Mouse (Mus musculus): ENCODE measurements around the gene Rtn4rl1. TPM values are rescaled to one million over a fixed set of nuclear protein-coding genes. Genes with fewer than 3 reads are reported as not detected.
A peak's percentile ranks its signal among the peaks of the same experiment; 100 is the strongest.

Gene Rtn4rl1
- polyA plus RNA-seq, 1 experiment from 2014 or later, result 3.6 TPM

- H3K4me2 ChIP-seq, result no peak overlapping the region
- H3K36me3 ChIP-seq, result peaks cover 48% of the 10 kb centered on the region
- 21% methylated on average over 2 of the region's 2 CpGs for WGBS
- no peak overlapping the region for H3K9ac ChIP-seq
- no peaks in the 10 kb centered on the region for H3K27me3 ChIP-seq
- no peaks in the 10 kb centered on the region for H3K9me3 ChIP-seq (replicated peaks)
- ATAC-seq (replicated peaks; ENCODE audit: low FRiP score), result no peak
- H3K4me3 ChIP-seq (replicated peaks), result no peak overlapping the region
- peak overlapping the region; percentile 81 for H3K27ac ChIP-seq
- H3K4me1 ChIP-seq, result peaks cover 67% of the 10 kb centered on the region
Measured at GRCm38 (mm10) chr11:75157901-75158300, 35.7 kb upstream of the Rtn4rl1 start.

DNA sequence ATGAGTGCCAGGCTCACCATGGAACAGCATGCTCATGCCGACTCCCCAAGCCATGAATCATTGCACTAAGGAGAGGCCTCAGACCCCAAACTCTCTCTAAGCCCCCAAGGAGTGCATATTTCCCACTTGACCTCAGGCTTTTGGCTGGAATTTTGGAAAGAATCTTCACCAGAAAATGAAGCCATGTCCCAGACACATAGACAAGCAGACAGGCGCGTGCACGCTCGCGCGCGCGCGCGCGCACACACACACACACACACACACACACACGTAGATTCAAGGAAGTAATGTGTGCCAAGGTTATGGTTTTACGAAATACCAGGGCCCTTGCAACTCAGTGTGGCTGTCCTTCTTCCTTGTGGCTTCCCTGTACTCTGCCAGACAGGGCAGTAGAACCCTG lies 35.2 kb upstream of the Rtn4rl1 start:
- H3K4me3 ChIP-seq (replicated peaks), result no peak overlapping the region
- no peaks in the 10 kb centered on the region for H3K9me3 ChIP-seq (replicated peaks)
- peaks cover 49% of the 10 kb centered on the region for H3K36me3 ChIP-seq
- no peak overlapping the region for H3K9ac ChIP-seq
- no peak for ATAC-seq (replicated peaks; ENCODE audit: low FRiP score)
- peaks cover 67% of the 10 kb centered on the region for H3K4me1 ChIP-seq
- peak overlapping the region; percentile 81 for H3K27ac ChIP-seq
- H3K27me3 ChIP-seq, result no peaks in the 10 kb centered on the region
- WGBS, result 83% methylated on average over 14 of the region's 14 CpGs
- no peak overlapping the region for H3K4me2 ChIP-seq

DNA sequence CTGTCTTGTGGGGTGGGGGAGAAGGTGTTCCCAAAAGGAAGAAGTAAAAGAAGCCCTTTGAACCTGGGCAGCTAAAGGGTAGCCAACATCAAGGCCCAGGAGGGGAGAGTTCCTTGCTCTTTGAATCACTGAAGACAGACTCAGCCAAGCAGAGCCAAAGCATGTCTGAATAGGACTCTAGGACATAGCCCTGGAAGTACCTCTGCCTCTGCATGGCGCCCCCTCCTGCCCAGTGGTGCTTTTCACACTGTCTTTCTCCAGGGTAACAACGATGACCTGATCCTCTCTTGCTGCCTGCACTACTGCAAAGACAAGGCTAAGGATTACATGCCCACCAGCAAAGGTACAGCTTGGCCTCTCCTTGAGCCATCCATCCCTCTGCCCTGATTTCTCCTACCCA lies 34.0 kb upstream of the Rtn4rl1 start:
- Histone ChIP-seq H3K4me1 (peaks cover 60% of the 10 kb centered on the region), H3K9me3 (replicated peaks) (no peaks in the 10 kb centered on the region), H3K27ac (peak overlapping the region; percentile 81), H3K4me2 (no peak overlapping the region), H3K9ac (no peak overlapping the region), H3K4me3 (replicated peaks) (no peak overlapping the region), H3K36me3 (peaks cover 60% of the 10 kb centered on the region), H3K27me3 (peaks cover 9% of the 10 kb centered on the region)
- 63% methylated on average over 2 of the region's 2 CpGs for WGBS
- no peak for ATAC-seq (replicated peaks; ENCODE audit: low FRiP score)

DNA sequence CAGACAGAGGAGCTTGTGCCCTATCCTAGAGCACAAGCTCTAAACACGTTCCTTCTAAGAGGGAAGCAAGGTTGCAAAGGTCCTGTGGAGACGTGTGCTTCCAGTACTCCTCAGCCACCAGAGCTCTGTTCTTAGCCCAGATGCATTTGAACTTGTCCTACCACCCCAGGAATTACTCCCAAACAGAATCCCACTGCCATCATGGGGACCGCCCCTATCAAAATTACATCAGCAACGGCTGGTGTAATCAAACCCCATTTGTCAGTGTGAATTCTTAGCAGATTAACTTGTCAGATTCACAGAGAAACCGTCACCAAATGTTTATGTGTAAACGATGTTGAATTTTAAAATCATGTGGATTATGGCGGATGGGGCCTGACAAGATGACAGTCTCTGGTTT lies 32.6 kb upstream of the Rtn4rl1 start:
- Histone ChIP-seq H3K27ac (peak overlapping the region; percentile 95), H3K27me3 (peaks cover 23% of the 10 kb centered on the region), H3K4me2 (no peak overlapping the region), H3K9me3 (replicated peaks) (no peaks in the 10 kb centered on the region), H3K4me3 (replicated peaks) (no peak overlapping the region), H3K9ac (no peak overlapping the region), H3K4me1 (peaks cover 73% of the 10 kb centered on the region), H3K36me3 (peaks cover 66% of the 10 kb centered on the region)
- ATAC-seq (replicated peaks; ENCODE audit: low FRiP score), result no peak
- 73% methylated on average over 7 of the region's 7 CpGs for WGBS

- ATAC-seq (replicated peaks; ENCODE audit: low FRiP score), result no peak
Measured at GRCm38 (mm10) chr11:75161417-75162008, 32.1 kb upstream of the Rtn4rl1 start.

GRCm38 (mm10) chr11:75162591-75163080 lies 30.9 kb upstream of the Rtn4rl1 start:
- H3K9ac ChIP-seq, result no peak overlapping the region
- peaks cover 39% of the 10 kb centered on the region for H3K27me3 ChIP-seq
- H3K36me3 ChIP-seq, result peaks cover 68% of the 10 kb centered on the region
- H3K4me2 ChIP-seq, result peak overlapping the region; percentile 94
- peak overlapping the region; percentile 95 for H3K27ac ChIP-seq
- H3K4me1 ChIP-seq, result peaks cover 75% of the 10 kb centered on the region
- 0 out of 2 replicates have a peak overlapping the region, but pooled peaks have one; percentile 2 for H3K4me3 ChIP-seq (replicated peaks)
- 76% methylated on average over 12 of the region's 12 CpGs for WGBS
- ATAC-seq (replicated peaks; ENCODE audit: low FRiP score), result no peak
- no peaks in the 10 kb centered on the region for H3K9me3 ChIP-seq (replicated peaks)

More at GRCm38 (mm10) chr11:75161417-75162008, 32.1 kb upstream of the Rtn4rl1 start:
- no peak overlapping the region for H3K4me3 ChIP-seq (replicated peaks)
- no peak overlapping the region for H3K4me2 ChIP-seq
- H3K27ac ChIP-seq, result peak overlapping the region; percentile 95
- H3K27me3 ChIP-seq, result peaks cover 28% of the 10 kb centered on the region
- peaks cover 67% of the 10 kb centered on the region for H3K36me3 ChIP-seq
- H3K9ac ChIP-seq, result no peak overlapping the region
- peaks cover 73% of the 10 kb centered on the region for H3K4me1 ChIP-seq
- 59% methylated on average over 4 of the region's 4 CpGs for WGBS
- H3K9me3 ChIP-seq (replicated peaks), result no peaks in the 10 kb centered on the region

GRCm38 (mm10) chr11:75163379-75163778 lies 30.2 kb upstream of the Rtn4rl1 start:
- Histone ChIP-seq H3K4me3 (replicated peaks) (peak overlapping the region; percentile 2; the same call in 1 of the 2 replicates), H3K36me3 (peaks cover 68% of the 10 kb centered on the region), H3K27ac (peak overlapping the region; percentile 95), H3K9me3 (replicated peaks) (no peaks in the 10 kb centered on the region), H3K4me1 (peaks cover 76% of the 10 kb centered on the region), H3K27me3 (peaks cover 47% of the 10 kb centered on the region), H3K9ac (peak overlapping the region; percentile 67; the same call in 1 of the 2 replicates), H3K4me2 (peak overlapping the region; percentile 94)
- no peak for ATAC-seq (replicated peaks; ENCODE audit: low FRiP score)
- WGBS, result 64% methylated on average over 6 of the region's 6 CpGs

- H3K4me3 ChIP-seq (replicated peaks), result peak overlapping the region; percentile 72
- no peaks in the 10 kb centered on the region for H3K9me3 ChIP-seq (replicated peaks)
- peaks cover 68% of the 10 kb centered on the region for H3K36me3 ChIP-seq
- peak overlapping the region; percentile 95 for H3K27ac ChIP-seq
- H3K4me1 ChIP-seq, result peaks cover 76% of the 10 kb centered on the region
- peak overlapping the region; percentile 94 for H3K4me2 ChIP-seq
- WGBS, result 67% methylated on average over 2 of the region's 2 CpGs
- no peak for ATAC-seq (replicated peaks; ENCODE audit: low FRiP score)
- H3K9ac ChIP-seq, result peak overlapping the region; percentile 67; the same call in 1 of the 2 replicates
- H3K27me3 ChIP-seq, result peaks cover 54% of the 10 kb centered on the region
Measured at GRCm38 (mm10) chr11:75164051-75164450, 29.5 kb upstream of the Rtn4rl1 start.

- Histone ChIP-seq H3K27ac (peak overlapping the region; percentile 95), H3K36me3 (peaks cover 62% of the 10 kb centered on the region), H3K4me3 (replicated peaks) (peak overlapping the region; percentile 72), H3K4me2 (peak overlapping the region; percentile 94), H3K27me3 (peaks cover 61% of the 10 kb centered on the region), H3K4me1 (peaks cover 75% of the 10 kb centered on the region), H3K9ac (peak overlapping the region; percentile 67), H3K9me3 (replicated peaks) (no peaks in the 10 kb centered on the region)
- 17% methylated on average over 15 of the region's 15 CpGs for WGBS
- ATAC-seq (replicated peaks; ENCODE audit: low FRiP score), result no peak
Measured at GRCm38 (mm10) chr11:75164750-75165149, 28.8 kb upstream of the Rtn4rl1 start.

DNA sequence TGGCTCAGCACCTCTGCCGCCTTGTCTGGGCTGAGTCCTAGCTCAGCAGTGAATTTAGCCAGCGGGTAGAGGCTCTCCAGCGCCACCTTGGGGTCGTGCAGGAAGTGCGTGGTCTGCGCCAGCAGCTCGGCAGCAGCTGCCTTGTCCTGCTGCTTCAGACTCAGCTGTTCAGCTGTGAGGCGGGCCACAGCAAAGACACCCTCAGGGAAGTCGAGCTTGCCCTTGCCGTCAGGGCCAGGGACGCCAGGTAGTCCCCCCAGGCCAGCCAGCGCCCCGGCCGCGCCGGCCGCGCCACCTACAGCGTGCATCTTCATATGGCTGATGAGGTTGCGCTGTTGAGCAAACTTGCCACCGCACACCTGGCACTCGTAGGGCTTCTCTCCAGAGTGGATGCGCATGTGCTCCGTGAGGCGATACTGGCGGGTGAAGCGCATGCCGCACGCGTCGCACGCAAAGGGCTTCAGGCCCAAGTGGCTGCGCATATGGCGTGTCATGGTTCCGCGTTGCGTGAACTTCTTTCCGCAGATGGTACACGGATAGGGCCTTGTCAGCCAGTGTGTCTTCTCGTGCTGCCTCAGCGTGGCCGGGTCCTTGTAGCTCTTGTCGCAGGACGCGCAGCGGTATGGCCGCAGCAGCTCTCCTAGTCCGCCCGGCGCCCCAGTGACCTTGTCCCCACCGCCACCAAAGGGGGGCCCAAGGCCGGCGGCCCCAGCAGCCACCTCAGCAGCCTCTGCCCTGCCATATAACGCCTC lies 28.0 kb upstream of the Rtn4rl1 start:
- H3K36me3 ChIP-seq, result peaks cover 53% of the 10 kb centered on the region
- no peak for ATAC-seq (replicated peaks; ENCODE audit: low FRiP score)
- H3K4me2 ChIP-seq, result peak overlapping the region; percentile 94
- H3K4me1 ChIP-seq, result peaks cover 83% of the 10 kb centered on the region
- no peaks in the 10 kb centered on the region for H3K9me3 ChIP-seq (replicated peaks)
- 9% methylated on average over 54 of the region's 54 CpGs for WGBS
- peak overlapping the region; percentile 95 for H3K27ac ChIP-seq
- peaks cover 69% of the 10 kb centered on the region for H3K27me3 ChIP-seq
- peak overlapping the region; percentile 67 for H3K9ac ChIP-seq
- peak overlapping the region; percentile 72 for H3K4me3 ChIP-seq (replicated peaks)

DNA sequence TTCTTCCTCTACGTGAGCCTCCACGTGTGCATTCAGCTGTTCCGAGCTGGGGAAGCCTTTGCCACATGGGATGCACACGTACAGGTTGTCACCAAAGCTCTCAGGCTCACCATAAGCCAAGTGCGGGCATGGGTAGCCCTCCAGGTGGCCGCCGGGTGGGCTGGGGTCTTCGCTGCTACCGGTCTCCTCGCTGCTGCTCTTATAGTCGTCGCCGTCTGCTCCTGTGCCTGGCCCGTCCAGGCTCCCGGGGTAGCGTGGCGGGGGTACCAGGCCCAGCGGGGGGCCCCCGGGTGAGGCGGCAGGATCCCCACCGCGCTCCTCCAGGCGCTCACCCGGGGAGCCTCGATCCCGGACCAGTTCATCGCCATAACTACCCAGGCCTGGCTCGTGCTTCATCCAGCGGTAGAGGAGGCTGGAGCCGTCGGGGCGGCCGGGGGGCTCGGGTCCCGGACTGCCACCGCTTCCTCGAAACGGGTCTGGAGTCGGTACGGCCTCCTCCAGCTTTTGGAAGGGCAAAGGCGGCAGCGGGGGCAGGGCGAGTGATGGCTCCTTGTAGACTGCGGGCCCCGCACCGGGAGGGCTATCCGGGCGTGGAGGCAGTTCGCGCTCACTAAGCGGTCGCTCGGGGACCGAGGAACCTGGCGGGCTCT lies 27.3 kb upstream of the Rtn4rl1 start:
- 3% methylated on average over 55 of the region's 55 CpGs for WGBS
- peak overlapping the region; percentile 94 for H3K4me2 ChIP-seq
- H3K4me3 ChIP-seq (replicated peaks), result peak overlapping the region; percentile 72
- no peaks in the 10 kb centered on the region for H3K9me3 ChIP-seq (replicated peaks)
- H3K27me3 ChIP-seq, result peaks cover 76% of the 10 kb centered on the region
- H3K9ac ChIP-seq, result peak overlapping the region; percentile 67
- peak overlapping the region; percentile 95 for H3K27ac ChIP-seq
- no peak for ATAC-seq (replicated peaks; ENCODE audit: low FRiP score)
- H3K4me1 ChIP-seq, result peaks cover 89% of the 10 kb centered on the region
- H3K36me3 ChIP-seq, result peaks cover 48% of the 10 kb centered on the region

Measured in kidney, embryonic 15.5 days (tissue).